Mouse (Mus musculus) granulocyte monocyte progenitor cell, adult 5-6 weeks (primary cell): ENCODE results near the gene Map1b. TPM values are rescaled to one million over a fixed set of nuclear protein-coding genes. Genes with fewer than 3 reads are reported as not detected.

Experiments used
- ATAC-seq: replicated peaks from 2 replicates; pipeline ENCODE4 v1.8.0; 2016; ENCODE audit warnings: mild to moderate bottlenecking, moderate TSS enrichment, inconsistent platforms; ENCODE audit not compliant: poor library complexity, severe bottlenecking
- total RNA-seq, 2 experiments: library from RNA; stranded (forward) in 1 of 2; stranded (reverse) in 1 of 2; fragments of 200-712, 200-1000 nt in 1 of 2; fragments of >200 nt in 1 of 2; fragmentation: Nextera tagmentation in 1 of 2; gene quantifications; 2 replicates each; pipeline ENCODE4 v1.2.3; 2014 to 2017

The Map1b gene
- total RNA-seq, 2 experiments from 2014 or later = 0.15 TPM; not detected in 1

GRCm38 (mm10) chr13:99452444-99452843 lies 63.9 kb downstream of the Map1b start:
- ATAC-seq = no peak

- ATAC-seq = no peak
These were observed 65.1 kb downstream of the Map1b start for GRCm38 (mm10) chr13:99451276-99451675.

GRCm38 (mm10) chr13:99450766-99451165 lies 65.6 kb downstream of the Map1b start:
- no peak for ATAC-seq

GRCm38 (mm10) chr13:99449547-99449946 lies 66.8 kb downstream of the Map1b start:
- ATAC-seq = no peak

- no peak for ATAC-seq
These were observed 68.1 kb downstream of the Map1b start for GRCm38 (mm10) chr13:99448278-99448677.

GRCm38 (mm10) chr13:99447403-99448199 lies 68.7 kb downstream of the Map1b start:
- no peak for ATAC-seq

DNA sequence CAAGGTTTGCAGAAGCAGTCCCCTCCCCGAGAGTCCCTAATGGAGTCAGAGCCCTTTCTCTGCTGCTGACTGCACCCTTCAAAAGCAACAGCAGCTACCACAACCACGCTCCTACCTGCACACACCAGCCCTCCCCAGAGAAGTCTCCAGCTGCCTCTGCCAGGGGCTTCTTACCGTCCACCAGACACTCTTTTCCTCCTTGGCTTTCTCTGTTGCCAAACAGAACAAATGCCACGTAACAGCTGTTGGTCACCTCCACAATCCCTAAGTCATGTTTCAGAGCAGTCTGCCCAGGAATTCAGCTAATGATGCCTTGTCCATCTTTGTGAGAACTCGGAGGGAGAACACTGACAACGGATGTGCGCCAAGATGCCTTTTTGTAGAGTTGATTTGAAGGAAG lies 69.3 kb downstream of the Map1b start:
- ATAC-seq = no peak

DNA sequence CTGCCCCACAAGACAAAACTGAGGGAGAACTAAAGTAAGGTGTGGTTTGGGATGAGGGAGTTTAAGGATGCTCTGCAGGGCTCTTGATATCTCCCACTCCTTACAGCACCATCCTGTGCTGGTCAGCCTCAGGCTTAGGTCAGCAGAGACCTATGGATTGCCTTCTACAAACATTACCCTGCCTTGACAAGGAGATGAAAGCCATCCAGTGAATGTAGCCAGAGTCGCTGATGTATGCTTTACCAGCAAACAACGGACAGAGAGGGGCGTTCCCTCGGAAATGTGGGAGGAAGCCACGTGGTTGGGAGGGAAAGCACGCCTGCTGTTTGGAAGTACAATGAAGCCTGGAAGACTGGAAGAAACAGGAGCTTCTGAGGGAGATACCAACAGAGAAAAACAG lies 71.5 kb downstream of the Map1b start:
- ATAC-seq = no peak

DNA sequence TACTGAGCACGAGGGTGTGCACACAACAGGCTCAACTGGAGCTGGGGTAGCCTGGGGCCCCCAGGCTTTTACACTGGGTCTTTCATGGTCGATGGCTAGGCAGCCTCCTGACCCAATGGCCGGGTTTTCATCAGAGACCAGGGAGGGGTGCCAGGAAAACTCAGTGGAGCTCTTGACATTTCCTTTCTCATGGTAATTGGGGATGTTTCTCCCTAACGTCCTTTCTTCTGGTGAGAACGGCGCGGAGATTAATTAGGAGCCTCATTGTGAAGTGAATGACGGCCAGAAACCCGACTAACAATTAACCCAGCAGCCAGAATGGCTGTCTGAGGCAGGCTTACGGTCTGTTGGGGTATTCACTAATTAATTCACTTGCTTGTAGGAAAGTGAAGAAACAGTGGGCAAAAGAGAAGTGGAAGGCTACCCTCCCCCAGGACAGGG lies 71.9 kb downstream of the Map1b start:
- no peak for ATAC-seq

DNA sequence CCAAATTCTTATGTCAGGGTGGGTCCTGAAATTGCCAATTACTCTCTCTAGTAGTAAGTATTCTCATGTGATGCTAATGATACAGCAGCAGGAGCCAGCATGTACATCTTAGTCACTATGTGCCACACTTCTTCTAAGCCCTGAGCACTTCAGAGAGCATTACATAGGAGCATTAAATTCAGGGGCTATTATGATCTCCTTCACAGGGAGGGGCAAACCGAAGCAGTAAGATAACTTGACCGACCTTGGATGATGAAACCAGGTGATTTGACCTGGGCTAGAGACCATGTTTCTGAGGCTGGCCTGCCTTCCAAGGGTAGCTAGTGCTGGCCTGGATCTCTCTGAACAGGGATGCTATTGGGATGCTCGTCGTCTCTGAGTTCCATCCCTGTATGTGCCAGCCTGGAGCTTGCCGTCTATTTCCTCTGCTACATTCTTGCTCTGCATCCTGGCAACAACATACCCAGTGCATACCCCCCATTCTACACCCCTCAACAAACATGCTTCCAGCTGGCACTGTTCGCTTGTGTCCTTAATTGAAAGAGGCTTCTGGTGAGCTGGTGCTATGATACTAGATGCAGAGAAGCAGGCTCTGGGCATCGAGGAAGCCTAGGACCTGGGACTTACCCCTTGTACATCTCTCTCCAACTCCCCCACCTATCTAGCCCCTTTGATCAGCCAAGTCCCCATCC lies 72.7 kb downstream of the Map1b start:
- ATAC-seq = no peak

DNA sequence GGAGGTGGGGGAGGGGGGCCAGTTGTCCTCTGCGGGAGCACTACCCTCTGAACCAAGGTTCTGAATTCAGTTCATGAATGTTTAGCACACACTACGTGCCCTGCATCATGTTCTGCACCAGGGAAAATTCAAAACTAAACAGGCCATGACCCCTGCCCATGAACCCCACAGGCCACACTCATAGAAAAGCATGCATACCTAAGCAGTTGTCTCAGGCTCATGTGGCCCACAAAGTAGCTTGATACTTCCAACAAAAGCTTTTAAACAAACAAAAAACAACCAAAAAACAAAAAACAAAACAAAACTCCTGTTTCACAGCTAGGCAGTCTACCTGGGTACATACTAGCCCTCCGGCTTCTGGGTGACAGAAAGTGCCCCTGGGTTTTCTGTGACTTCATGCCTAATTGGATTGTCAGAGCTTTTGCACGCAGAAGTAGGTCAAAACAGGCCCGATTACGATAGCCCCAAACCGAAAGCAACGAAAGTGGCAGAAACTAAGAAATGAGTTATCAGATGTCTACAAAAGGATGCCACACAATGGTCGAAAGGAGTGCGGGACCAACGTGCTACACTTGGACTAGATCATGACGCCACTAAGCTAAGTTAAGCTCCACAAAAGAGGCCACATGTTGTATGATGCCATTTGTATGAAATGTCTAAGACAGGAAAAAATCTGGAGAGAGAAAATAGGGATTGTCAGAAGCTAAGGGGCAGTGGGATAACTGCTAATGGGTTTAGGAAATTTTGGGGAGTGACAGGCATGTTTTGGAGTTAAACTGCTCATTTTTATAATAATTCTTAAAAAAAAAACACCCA lies 73.7 kb downstream of the Map1b start:
- no peak for ATAC-seq

GRCm38 (mm10) chr13:99441700-99442433 lies 74.5 kb downstream of the Map1b start:
- ATAC-seq = no peak

- ATAC-seq = no peak
These were observed 76.1 kb downstream of the Map1b start for GRCm38 (mm10) chr13:99440228-99440627.

DNA sequence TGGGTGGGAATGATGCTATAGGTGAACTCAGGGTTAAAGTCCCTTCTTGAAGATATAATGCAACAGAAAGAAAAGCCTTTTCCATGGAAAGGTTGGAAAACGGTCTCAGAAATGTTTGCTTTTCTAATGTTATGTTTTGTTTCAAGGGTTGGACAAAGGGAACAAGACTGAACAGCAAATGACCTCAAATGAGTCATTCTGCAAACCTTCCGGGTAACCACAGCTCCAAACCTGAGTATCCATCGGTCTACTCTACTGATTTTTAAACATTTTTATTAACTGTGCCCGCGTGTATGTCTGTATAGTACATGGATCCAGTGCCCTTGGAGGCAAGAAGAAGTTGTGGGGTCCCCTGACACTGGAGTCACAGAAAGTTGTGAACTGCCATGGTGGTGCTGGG lies 77.0 kb downstream of the Map1b start:
- ATAC-seq = no peak

DNA sequence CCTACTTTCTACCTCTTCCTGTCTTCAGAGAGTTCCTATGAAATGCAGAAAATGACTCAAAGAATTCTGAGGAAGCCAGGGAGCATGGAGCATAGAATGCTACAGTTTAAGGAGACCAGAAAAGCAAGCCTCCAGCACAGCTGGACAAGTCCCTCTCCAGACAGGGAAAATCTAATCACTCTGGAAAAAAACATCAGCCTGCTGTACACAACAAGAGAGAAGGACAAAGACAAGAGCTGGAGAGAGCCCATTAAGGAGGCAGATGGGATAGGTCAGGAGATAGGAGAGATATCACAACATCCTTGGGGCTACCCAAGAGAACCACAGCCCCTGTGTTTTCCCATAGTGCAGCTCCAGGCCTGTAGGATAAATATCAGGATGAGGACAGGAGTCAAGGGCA lies 79.3 kb downstream of the Map1b start:
- ATAC-seq = no peak

DNA sequence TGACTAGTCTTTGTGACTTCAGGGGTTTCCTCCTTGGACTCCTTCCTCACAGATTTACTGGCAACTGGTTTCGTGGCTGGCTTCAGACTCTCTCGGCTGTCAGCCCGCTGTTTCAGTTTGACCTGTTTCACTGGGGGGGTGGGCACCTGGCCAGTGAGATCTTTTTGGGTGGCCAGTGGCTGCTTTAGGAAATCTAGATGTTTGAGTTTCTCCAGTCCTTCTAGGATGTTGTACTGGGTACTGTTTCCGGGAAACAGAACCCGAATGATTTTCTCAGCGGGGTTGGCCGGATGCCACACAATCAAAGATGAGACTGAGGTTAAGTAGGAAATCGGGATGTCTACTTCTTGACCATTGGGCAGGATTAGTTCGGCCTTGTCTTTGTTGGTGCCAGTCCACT lies 81.8 kb downstream of the Map1b start:
- no peak for ATAC-seq

GRCm38 (mm10) chr13:99433068-99434008 lies 83.0 kb downstream of the Map1b start:
- ATAC-seq = peak; percentile 81

GRCm38 (mm10) chr13:99423581-99423980 lies 92.8 kb downstream of the Map1b start:
- ATAC-seq = no peak

- no peak for ATAC-seq
These were observed 99.7 kb downstream of the Map1b start for GRCm38 (mm10) chr13:99416601-99417000.
